Mouse (Mus musculus): ENCODE data around the gene Xpr1.
"Not testable (repeated sequence)": the region's sequence is repeated elsewhere in the genome, so short reads cannot be mapped to it uniquely, and the experiment has no call there.

Xpr1 gene

GRCm38 (mm10) chr1:155335963-155336362, 81.3 kb downstream of the Xpr1 start:
- DNase-seq (ENCODE audit: low read depth, low spot score): no peak

- no peak for DNase-seq (ENCODE audit: low read depth, low spot score)
These were observed 95.0 kb downstream of the Xpr1 start for GRCm38 (mm10) chr1:155322183-155322582.

DNA sequence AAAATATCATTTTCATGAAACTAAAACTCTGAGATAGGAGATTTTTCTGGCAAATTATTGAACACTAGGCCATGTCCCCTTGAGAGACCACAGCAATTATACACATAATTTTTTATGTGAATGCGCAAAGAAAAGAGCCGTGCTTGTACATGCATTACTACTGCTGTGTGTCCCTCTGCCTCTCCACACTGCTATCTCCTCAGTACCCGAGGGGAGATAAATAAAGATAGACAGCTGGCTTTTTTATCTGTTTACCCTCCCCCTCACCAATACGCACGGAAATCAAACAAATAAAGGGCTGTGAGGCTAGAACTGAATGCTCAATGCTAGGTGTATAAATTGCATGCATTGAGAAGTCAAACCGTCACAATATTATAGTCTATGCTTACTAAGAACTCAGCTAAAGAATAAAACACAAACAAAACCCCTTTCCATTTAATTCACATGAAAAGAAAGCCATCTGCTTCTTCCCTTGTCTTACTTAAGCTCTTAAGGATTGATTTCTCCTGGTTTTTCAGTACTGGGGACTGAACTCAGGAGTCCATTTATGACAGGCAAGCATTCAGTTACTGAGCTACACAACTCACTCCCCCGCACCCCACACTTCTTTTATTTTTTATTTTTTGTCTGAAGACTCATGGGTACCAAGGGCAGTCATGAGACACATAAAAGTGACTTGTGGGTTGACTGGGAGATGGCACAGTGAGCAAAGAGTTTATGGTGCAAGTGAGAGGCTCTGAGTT, 97.0 kb downstream of the Xpr1 start:
- no peak for DNase-seq (ENCODE audit: low read depth, low spot score)

- no peak for DNase-seq (ENCODE audit: low read depth, low spot score)
These were observed 97.7 kb downstream of the Xpr1 start for GRCm38 (mm10) chr1:155319513-155319912.

- DNase-seq (ENCODE audit: low read depth, low spot score): no peak
These were observed 105.5 kb downstream of the Xpr1 start for GRCm38 (mm10) chr1:155311672-155312071.

- peak; percentile 11 for DNase-seq (ENCODE audit: low read depth, low spot score)
These were observed 110.3 kb downstream of the Xpr1 start for GRCm38 (mm10) chr1:155306879-155307278.

DNA sequence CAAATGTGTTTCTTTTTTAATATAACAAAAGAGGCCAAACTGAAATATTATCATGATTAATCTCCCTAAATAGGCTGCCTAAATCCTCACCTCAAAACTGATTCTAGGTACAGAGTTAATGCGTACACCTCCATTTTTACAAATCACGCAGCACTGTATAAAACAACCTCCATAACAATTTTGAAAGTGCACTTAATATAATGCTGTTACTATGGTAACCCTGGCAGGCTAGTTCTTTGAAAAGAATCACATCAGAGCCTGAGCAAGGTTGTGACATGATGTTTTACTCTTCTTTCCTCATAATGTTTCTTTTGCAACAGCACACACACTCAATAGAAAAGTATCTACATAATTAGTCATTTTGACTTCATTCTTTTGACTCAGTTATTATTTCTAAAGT, 113.8 kb downstream of the Xpr1 start:
- DNase-seq (ENCODE audit: low read depth, low spot score): no peak

DNA sequence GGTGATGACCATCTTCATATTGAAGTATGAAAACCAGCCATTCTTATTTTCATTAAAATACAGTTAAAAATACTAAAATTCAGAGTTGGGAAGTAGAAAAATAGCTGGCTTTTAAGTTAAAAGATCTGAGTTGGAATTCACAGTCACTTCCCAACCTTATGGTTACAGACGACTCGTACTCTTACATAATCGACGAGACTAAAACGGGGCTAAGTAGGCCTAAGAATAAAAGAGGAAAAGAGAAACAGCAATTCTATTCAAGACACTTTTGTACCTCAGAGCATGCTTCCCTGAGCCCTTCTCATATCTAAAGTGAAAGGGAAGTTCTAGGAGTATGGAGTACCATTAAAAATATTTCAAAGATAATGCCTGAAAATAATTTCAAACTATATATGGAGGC, 119.6 kb downstream of the Xpr1 start:
- DNase-seq (ENCODE audit: low read depth, low spot score): no peak

DNA sequence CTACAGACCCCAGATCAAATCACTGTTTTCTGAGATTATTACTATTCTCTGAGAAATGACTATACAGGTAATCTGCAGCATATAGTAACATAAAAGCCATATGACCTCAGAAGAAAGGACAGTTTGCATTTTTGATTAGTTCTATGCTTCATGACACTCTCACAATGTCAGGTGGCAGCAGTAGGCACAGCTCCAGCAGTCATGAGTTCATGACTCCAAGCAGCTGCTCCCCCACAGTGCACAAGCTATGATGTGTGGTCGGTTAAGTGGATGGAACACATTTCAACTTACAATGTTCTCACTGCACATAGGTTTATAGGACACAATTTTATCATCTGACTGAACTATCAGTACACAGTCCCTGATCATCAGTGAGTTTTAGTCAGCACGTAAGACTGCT, 120.0 kb downstream of the Xpr1 start:
- DNase-seq (ENCODE audit: low read depth, low spot score): no peak

DNA sequence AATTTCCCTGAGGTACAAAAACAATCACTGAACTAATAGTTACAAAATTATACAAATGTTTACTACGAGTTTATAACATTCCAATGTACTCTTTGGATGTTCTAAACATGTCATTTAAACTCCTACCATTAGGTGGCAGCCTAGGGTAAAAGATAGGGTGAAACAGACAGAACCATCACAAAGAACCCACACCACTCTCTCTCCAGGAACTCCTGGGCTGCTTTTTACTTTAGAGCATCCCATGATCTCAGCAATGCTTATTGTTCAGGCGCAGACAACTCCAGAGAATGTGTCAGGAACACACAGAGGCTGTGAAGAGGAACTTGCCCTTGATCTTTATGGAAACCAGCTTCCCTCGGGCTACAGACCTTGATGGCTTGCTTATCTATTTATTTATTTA, 123.8 kb downstream of the Xpr1 start:
- peak; percentile 80 for DNase-seq (ENCODE audit: low read depth, low spot score)

DNA sequence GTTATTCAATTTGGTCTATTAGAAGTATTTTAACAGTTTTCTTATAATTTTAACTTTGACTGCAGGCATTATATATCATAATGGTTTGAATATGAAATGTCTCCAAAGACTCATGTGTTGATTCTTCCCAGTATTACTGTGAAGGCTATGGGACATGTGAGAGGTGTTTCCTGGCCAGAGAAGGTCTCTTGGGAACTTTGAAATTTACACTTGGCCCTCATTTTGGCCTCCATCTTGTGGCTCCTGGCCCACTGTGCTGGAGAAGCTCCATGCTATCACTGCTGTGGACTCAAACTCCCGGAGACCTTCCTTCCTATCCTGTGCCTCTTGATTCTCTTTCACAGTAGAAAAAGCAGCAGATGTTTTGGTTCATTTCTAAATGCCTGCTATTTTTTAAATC, 127.8 kb downstream of the Xpr1 start:
- DNase-seq (ENCODE audit: low read depth, low spot score): no peak

DNA sequence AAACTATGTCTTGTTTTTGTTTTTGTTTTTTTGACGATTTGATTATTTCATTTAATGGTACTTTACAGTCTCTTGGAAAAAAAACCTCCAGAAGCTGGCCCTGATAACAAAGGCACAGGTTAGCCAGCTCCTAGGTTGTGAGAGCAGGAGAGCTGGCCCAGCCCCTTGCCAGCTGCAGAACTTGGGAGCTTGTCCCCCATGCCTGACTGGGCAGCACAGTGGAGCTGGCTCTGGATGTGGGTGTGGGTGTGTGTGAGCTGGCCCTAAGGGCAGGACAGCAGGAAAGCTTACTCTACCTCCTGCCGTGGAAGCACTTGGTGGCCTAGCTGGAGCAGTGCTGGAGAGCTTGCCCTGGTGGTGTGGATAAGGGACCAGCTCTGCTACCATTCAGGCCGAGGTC, 129.2 kb downstream of the Xpr1 start:
- no peak for DNase-seq (ENCODE audit: low read depth, low spot score)

DNA sequence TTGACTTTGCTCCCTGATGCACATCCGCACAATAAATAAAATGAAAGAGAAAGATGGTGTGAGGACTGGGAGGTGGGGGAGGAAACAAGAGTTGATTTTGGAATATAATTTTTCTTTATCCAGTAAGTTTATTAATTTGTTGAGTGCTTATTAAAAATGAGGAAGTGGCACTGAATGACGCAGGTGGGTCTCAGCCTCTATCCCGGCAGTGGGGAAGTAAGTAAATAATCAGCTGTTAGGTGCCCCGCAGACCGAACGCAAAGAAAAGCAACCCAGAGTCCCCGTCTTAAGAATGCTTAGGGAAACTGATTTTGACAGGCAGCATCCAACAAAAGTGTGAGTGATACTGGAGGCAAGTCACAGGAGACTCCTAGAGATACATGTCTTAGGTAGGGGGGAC, 133.4 kb downstream of the Xpr1 start:
- DNase-seq (ENCODE audit: low read depth, low spot score): no peak

DNA sequence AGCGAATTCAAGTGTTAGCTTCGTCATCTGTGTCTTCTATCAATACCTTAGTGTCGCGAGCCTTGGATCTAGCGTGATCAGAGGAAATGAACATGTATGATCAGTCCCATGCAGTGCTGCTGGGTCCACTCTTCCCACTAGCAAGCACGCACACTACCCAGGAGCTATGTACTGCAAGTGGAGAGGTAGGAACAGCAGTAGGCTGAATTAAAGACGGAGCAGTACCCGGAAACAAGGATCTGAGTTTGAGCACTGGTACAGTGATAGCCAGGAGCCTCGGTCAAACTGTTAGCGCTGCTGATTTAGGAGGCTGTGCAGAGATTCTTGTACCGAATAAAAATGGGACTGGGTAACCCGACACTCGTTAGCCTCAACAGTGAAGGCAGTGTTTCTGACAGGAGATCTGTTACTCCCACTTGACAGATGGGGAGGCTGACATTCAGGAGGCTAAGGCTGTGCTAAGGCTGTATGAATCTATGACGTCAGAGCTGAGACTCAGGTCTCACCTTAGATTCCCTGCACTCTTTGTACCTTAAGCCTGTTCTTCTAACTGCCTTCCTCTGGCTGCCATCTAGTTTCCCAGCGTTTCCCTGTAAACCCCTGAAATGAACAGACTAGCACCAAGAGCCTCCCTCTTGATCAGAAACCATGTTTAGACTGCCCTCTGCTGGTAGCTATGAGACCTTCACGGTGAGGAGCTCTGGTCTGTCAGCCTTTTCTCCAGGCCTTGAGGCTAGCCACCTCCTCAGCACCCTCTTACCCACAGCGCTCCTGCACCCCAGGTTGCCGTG, 136.0 kb downstream of the Xpr1 start:
- peak; percentile 88 for DNase-seq (ENCODE audit: low read depth, low spot score)

GRCm38 (mm10) chr1:155280306-155280705, 136.9 kb downstream of the Xpr1 start:
- DNase-seq (ENCODE audit: low read depth, low spot score): no peak

GRCm38 (mm10) chr1:155276381-155277033, 140.7 kb downstream of the Xpr1 start:
- no peak for DNase-seq (ENCODE audit: low read depth, low spot score)

GRCm38 (mm10) chr1:155275793-155276192, 141.4 kb downstream of the Xpr1 start:
- DNase-seq (ENCODE audit: low read depth, low spot score): no peak

- DNase-seq (ENCODE audit: low read depth, low spot score): no peak
These were observed 142.2 kb downstream of the Xpr1 start for GRCm38 (mm10) chr1:155274976-155275375.

GRCm38 (mm10) chr1:155272953-155273352, 144.3 kb downstream of the Xpr1 start:
- DNase-seq (ENCODE audit: low read depth, low spot score): no peak

- DNase-seq (ENCODE audit: low read depth, low spot score): not testable (repeated sequence)
These were observed 154.7 kb downstream of the Xpr1 start for GRCm38 (mm10) chr1:155262496-155262895.

- DNase-seq (ENCODE audit: low read depth, low spot score): no peak
These were observed 162.9 kb downstream of the Xpr1 start for GRCm38 (mm10) chr1:155254309-155254708.

DNA sequence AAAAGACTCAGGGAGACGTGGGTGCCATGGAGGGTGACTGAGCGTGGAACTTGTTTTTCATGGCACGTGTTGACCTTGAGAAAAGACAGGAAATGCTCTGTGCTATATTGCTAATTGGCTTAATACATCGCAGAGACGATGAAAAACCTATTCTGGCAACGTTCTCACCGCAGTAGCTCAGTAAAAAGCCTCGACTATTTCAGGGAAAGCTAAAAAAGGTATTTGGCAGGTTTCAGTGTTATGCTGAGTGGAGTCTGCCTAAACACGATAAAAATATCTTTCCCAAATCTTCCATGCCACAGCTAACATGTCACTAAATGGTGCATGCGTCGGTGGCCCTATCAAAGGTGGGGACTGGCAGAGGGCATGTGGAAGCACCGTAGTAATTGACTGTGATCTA, 164.1 kb downstream of the Xpr1 start:
- DNase-seq (ENCODE audit: low read depth, low spot score): no peak
